Mouse (Mus musculus) ovary, postnatal 14 days (tissue): ENCODE data around the gene Soga1.

Experiments used
- DNase-seq: peaks from one replicate; pipeline ENCODE4 v3.0.0; 2022; ENCODE audit warnings: low spot score

Soga1 gene

DNA sequence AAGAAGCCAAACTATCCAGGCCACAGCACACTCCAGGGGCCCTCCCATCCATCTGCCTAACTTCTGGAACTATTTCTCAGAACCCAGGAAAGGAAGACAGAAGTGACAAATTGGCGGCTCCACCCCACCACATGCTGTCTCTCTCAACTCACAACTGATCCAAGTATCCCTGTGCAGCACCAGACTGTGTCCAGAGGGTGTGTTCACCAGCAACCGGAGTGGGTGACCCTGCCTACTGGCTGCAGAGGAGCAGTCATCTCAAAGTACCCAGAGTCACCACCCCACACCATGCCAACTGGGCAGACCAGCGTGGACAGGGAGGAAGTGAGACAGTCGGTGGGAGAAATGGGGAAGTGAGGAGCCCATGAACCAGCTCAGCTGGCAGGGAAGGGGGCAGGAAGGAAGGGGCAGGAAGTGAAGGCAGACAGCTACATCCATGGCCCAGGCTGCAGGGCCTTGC lies 15.8 kb downstream of the Soga1 start:
- DNase-seq, result no peak

DNA sequence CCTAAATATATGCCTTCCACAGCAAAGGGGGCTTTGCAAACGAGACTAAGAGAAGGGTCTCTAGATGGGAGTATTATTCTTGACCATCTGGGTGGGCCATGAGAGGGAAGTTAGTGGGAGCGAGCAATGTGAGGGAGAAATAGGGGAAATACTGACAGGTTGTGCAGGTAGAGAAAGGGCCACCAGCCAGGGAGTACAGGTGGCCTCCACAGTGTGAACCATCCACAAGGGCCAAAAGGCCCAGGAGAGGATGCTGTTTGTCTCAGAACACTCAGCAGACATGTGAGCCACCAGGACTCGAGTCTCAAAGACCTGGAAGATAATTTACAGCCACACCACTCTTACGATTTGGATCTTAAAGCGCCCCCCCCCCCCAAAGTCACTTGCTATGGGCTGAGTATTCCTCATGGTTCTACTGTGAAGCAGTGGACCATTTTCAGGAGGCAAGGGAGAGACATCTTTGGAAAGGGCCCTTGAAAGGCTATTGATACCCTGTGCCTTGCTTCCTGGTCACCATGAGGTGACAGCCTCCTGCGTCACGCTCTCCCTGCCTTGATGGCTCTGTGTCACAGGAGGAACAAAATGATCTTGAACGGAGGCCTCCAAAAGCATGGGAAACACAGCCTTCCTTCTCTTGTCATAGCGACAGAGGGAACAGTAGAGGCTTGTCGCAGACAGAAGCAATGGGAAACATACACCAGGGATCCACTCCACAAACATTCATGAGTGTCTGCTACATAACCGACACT lies 18.3 kb downstream of the Soga1 start:
- no peak for DNase-seq

DNA sequence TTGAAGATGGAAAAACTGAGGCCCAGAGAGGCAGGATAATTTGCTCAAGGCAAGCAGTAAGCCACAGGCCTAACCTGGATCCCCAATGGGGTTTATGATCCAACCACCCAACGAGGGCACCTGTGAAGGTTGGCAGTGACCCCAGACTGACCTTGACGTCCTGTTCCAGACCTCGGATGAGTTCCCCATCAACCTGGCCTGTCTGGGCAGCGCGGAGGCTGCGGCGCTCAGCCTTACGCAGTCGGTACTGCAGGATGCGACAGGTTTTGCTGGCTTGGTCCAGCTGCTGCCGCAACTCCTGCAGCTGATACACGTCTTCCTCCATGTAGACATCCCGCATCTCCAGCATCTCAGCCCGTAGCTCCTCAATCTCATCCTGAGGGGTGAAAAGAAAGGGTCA lies 19.0 kb downstream of the Soga1 start:
- no peak for DNase-seq

DNA sequence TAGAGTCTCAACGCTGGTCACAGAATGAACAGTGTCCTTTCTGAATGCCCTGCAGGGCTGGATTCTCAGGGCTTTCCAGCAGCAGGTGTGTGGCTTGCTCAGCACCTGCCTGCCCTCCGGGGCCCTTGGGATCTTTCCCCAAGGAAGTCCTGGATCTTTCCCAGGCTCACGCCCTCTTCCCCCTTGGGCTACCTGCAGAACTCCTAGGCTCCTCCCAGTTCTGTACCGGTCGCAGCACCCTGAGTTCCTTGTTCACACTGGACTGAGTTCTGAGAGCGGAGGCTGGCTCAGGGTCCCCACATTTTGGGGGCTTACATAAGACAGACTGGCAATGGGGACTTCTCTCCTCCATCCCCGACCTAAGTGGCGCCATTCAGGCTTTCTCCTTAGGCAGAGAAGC lies 19.9 kb downstream of the Soga1 start:
- no peak for DNase-seq

DNA sequence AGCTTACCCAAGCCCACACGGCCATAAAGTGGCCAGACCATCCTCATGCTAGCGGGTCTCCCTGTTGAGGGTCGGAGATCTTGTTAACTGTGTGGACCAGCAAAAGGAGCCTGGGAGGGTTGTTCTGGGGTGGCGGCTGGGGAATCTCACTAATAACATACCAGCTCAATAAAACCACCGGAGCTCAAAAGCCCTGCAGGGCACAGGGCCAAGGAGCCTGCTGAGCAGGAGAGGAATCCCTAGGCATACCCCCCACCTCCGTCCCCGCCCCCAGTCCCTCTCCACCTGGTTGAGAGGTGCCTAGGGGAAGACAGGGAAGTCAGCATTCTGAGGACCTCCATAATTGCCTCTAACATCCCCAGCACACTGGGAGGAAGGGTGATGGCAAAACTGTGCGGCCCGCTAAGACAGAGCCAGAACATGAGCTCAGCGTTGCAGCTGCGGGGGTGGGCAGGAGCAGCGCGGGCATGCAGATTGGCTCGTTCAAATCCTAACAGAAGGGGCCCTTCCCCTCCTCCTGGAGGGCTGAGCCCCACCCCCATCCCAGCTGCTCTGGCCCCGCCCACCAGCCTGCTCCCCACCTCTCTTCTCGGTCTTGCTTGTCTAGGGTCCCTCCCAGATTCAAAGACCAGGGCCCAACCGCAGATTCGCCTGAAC lies 20.6 kb downstream of the Soga1 start:
- DNase-seq, result no peak

DNA sequence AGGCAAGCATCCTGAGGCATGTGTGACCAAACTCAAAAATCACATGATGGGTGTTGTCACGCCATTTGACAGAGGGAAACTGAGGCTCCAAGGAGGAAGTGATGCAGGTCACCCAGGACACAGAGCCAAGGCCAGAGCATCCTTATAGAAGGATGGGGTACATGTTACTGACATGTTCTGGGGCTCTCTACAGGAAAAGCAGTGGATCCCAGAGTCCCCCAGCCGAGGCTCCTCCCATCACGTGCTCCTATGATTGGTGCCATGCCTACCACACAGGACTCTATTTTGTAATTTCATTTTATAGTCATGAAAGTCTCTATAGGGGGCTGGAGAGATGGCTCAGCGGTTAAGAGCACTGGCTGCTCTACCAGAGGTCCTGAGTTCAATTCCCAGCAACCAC lies 21.3 kb downstream of the Soga1 start:
- DNase-seq, result no peak

DNA sequence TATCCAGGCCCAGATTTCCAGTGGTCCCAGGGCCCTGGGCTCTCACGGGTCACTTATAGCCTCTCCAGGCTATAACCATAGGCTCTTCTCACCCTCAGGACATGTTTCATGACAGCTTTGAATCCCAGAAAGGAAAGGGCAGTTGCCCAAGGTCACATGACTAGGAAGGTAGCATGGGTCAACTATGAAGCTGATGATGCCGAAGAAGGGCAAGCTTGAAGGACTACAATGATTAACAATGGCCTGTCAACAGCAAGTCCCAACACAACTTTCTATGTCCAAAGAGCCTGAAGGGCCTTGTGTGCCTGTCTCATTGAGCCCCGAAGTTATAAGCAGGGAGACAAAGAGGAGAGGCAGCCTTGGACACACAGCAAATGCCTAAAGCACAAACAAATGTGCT lies 21.9 kb downstream of the Soga1 start:
- DNase-seq, result no peak

DNA sequence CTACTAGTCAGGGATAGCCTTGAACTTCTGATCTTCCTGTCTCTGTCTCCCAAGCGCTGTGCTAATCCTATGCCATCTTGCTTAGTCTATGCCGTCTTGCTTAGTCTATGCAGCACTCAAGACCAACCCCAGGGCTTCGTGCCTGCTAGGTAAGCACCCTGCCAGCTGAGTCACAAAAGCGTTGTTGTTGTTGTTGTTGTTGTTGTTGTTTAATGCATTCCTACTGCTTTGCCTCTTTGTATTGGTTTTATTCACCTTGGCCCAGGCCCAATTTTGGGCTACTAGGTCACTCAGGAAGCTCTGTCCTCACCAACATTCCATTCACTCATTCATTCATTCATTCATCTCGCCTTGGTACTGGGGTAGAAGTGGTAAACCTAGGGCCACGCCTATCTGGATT lies 23.3 kb downstream of the Soga1 start:
- no peak for DNase-seq

DNA sequence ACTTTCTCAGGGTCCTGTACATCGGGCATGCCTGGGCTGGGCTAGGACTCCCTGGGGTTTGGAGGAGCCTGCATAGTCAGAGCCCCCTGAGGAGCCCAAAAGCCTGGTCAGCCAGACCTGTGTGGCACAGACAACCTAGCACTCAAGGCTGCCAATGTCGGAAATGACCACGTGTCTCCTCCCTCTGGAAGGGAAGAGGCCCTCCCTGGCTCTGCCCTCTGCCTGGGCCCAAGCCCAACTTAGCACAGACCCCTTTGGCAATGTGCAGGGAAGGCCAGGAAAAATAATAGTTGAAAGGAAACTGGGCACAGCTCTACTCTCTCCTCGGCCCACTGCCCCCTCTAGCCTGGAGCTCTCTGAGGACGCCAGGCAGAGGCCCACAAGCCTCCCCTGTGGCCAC lies 24.2 kb downstream of the Soga1 start:
- DNase-seq, result no peak

DNA sequence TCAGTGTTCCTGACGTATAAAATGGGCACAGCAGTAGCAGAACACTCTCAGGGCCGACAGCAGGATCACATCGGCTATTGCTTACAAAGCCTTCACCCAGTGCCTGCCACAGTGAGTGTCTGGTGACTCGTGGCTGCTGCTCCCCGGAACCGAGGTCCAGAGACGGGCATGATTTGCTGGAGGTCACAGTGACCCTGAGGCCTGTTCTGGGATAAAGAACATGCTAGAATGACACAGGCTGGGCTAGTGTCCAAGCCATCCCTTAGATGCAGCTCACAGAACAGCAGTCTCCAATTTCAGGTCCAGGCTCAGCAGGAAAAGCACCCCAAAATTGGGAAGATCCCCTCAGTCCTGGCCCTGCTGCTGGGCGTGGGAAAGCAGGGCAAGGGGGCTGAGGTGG lies 24.8 kb downstream of the Soga1 start:
- DNase-seq, result no peak

DNA sequence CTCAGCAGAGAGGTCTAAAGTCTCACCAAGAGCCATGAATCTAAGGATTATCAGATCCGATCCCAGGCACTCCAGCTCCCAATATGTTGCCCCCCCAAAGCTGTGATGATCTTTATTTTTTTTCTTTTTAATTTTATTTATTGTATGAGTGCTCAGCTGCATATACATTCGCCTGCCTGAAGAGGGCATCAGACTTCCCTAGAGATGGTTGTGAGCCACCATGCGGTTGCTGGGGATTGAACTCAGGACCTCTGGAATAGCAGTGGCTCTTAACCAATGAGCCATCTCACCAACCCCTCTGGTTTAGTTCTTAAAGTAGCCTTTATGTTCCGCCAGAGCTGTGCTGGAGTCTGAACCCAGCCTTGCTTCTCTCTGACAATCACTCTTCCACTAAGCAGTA lies 25.3 kb downstream of the Soga1 start:
- DNase-seq, result no peak

DNA sequence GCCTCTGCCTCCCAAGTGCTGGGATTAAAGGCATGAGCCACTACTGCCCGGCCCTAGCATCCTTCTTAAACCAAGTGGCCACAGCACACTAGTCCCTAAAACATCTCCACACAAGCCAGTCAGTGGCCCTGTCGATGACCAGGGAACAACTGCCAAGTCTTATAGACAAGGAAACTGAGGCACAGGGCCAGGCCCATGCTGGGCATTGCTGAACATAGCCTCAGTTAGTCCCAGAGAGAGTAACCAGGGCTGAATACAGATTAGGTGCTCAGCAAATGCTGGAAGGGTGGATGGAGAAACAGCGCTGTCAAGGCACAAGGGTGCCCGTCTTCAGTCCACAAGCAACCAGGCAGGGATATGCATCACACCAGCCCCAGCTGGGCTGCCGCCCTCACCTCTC lies 25.9 kb downstream of the Soga1 start:
- DNase-seq, result no peak

DNA sequence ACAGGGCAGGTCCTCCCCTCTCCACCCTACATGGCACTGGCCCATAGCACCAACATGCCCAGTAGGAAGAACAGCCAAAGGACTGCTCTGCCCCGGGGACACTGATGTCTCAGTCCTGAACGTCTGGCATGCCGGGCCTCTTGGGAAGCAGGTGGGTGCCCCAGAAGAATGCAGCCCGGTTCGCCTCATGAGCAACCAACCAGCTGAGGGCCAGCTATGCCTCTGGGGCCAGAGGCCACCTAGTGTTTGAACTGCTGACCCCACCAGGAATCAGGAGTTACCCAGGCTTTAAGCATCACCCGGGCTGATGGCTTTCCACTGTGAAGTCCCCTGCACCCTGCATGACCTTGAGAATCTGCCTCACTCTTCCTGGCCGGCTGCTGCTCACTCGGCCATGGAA lies 26.6 kb downstream of the Soga1 start:
- no peak for DNase-seq

DNA sequence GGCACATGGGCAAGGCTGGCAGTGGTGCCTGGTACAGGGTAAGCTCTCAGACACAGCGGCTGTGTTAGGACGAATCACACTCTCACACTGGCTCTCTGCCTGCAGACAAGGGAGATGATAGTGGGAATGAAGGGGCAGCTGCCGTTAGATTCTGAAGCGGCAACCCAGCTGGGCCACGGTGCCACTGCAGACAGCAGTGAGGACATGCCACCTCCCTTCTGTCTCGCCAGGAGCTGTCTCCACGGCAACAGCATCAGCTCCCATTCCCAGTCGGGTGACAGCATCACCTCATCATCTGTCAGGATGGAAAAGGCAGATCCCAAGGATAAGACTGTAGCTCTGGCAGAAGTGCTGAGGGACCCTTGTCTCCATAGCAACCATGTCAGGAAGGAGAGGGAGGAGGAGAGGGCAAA lies 29.2 kb downstream of the Soga1 start:
- no peak for DNase-seq

DNA sequence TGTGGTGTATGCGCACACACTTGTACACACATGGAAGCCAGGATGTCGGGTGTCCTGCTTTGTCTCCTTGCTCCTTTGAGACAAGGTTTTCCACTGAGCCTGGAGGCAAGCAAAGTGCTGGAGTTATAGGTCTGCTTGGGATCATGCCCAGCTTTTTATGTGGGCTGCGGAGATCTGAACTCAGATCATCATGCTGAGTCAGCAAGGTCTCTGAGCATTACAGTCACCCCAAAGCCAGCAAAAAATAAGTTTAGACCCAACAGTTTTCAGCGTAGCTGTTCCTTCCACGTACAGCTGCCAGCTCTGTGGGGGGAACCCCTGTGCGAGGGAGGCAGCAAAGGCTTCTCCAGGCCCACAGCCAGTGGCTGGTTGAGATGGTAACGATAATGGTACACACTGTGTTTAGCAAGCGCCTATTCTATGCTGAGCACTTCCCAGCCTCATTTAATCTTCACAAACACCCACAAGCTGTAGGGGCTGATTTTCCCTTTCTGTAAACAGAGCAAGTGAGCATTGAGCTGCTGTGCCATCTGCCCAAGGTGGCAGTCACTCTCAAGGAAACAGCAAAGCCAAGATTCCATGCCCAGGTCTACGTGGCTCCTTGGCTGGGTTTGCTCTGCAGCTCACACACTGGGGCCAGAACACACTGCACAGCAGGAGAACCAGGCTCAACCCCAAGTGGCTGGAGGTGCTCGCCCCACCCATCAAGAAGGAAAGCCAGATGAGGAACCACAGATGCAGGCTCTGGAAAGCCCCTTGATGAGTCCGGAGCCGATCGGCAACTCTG lies 30.5 kb downstream of the Soga1 start:
- no peak for DNase-seq

DNA sequence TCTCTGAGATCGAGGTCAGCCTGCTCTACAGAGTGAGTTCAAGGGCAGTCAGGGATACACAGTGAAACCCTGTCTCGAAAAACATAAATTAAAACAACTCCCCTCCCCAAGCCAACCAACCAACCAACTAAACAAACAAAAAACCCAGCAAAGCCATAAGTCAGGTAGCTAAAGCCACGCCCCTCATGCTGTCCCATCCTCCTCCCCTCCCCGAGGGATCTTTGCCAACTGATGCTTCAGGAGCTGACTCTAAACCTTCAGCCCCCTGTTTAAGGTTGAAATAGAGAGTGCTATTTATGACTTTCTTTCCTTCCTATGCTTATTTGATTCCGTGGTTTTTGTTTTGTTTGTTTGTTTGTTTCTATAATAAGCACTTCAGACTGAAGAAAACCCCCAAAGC lies 32.1 kb downstream of the Soga1 start:
- no peak for DNase-seq

DNA sequence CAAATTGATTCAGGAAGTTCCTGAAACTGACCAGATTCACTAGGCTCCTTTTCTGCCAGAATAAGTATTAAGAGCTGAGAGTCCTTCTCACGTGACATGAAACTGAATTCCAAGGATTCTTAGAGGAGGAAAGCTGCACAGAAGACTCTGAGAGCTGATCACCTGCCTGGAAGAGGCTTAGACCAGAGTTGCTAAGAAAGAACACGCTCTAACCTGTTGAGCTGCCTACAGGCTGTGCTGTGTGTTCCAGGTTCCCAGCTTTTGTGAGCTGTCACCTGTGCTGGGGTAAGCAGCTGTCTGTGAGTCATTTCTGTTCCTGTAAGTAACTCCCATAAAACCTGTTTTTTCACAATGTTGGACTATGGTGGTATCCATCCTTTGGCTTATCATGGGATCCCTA lies 33.1 kb downstream of the Soga1 start:
- DNase-seq, result no peak

DNA sequence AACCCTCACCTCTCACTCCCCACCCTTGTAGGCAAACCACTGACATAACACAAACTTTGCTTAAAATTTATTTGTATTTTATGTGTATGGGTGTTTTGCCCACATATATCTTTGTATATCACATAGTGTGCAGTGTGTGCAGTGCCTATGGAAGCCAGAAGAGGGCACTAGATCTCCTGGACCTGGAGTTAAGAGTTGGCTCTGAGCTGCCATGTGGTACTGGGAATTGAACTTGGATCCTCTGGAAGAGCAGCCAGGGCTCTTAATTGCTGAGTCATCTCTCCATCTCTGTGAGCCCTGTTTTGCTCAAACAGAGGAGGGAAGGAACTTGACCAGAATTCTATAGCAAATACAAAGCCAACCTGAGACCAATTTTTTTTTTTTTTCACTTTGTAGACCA lies 35.1 kb downstream of the Soga1 start:
- DNase-seq, result no peak

DNA sequence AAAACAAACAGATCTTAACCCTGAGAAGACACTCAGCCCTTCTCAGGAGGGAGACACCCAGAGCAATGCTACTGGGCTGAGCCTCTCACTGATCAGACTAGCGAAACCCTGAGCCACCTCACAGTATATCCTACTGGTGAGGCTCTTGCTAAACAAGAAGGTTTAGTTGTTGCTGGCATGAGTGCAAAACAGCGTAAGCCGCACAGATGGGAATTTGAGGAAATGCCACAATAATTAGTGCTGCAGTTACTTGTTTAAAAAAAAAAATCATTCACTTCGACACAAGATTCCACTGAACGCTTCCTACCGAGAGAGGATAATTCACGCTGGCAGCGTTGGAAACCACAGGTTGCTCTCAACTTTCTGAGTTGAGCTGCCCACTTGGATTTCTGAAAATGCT lies 35.5 kb downstream of the Soga1 start:
- no peak for DNase-seq

DNA sequence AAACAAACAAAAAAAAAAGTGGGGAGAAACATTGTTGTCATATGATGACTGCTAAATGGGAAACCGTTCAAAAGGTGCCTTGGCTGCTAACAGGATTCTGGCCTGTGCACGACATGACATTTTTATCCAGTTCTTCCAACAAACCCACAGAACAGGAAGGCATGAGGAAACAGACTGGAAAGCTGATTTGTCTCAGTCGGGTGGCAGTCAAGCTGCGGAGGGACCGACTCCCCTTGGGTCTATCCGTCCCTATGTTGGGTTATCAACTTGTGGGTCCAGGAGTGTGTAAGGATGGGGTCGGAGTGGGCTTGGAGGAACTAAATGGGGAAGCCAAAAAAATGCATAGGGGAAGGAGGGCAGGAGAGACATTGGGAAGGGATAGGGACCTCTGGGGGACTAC lies 37.6 kb downstream of the Soga1 start:
- DNase-seq, result no peak

DNA sequence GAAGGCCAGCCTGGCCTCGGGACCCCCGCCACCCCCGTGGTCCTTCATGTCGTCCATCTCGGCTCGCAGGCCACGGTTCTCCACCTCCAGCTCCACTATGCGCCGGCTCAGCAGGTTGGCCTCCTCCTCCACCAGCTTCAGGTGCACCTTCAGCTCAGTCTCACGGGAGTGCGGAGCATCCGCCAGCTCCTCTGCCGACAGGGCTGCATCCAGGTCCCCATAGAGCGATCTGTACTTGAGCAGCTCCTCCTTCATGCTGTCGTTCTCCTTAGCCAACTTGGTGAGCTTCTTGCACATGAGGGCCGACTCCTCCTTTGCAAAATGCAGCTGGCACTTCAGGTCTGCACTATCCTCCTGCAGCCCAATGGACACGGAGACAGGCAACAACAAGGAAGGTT lies 38.4 kb downstream of the Soga1 start:
- DNase-seq, result no peak

DNA sequence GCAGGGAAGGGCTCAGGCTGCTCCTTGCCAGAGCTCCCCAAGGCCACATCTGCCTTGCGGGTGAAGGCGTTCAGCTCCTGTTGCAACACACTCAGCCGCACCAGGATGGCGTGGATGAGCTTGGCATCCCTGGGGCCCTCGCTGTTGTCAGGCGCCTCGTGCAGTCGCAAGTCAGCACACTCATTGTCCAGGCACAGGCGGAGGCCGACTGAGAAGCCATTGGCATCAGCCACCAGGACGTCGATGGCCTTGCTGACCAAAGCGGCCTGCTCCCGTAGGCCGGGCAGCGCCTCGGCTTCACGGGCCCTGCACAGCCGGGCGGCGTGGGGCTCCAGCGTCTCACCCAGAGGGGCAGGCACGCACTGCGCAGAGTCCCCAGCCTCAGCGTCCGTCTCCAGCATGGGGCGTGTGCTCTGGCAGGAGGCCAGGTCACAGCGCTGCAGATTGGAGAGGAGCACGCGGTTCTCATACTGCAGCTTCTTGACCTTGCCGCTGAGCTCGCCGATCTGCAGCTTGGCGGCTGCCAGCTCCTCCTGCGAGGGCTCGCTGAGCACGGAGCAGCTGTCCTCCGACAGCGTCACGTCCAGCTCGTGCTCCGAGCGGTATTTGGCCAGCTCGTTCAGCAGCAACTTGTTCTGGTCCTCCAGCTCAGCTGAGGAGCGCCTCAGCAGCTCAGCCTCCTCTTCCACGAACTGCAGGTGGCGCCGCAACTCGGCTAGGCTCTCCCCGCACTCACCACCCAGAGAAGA lies 39.0 kb downstream of the Soga1 start:
- no peak for DNase-seq

DNA sequence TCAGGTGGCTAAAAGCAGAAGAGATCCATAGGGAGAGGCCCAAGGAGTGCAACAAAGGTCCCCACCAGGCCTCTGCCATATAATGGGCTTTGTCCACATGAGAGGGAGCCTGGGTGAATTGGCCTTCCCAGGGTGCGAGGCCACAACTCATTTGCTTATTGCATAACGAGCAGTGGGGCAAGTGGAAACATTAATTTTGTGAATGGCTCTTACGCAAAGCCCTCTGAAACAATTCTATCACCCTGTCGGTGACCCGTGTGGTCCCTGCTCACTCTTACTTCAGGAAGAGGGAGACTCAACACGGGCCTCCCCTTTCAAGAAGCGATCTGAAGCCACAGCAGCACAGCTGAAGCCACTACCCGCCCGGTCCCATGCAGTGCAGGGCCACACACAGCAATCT lies 41.8 kb downstream of the Soga1 start:
- no peak for DNase-seq
